Mouse (Mus musculus): ENCODE results near the gene Cyp1a1.

Gene Cyp1a1

GRCm38 (mm10) chr9:57687751-57688150 lies at the start of gene Cyp1a1:
TSS of gene Cyp1a1 (plus strand) at chr9:57687928.
- DNase-seq: no peak

GRCm38 (mm10) chr9:57638651-57639459 lies 48.9 kb upstream of the Cyp1a1 start:
- peak; percentile 58 for DNase-seq

- DNase-seq: no peak
Measured at GRCm38 (mm10) chr9:57639661-57640328, 47.9 kb upstream of the Cyp1a1 start.

- peak; percentile 93 for DNase-seq
Measured at GRCm38 (mm10) chr9:57640384-57640783, 47.3 kb upstream of the Cyp1a1 start.

GRCm38 (mm10) chr9:57641022-57641421 lies 46.7 kb upstream of the Cyp1a1 start:
- DNase-seq: no peak

GRCm38 (mm10) chr9:57641775-57642550 lies 45.8 kb upstream of the Cyp1a1 start:
- DNase-seq: peak; percentile 38

- DNase-seq: peak; percentile 32
Measured at GRCm38 (mm10) chr9:57643169-57643855, 44.4 kb upstream of the Cyp1a1 start.

- DNase-seq: peak; percentile 70
Measured at GRCm38 (mm10) chr9:57643856-57644180, 43.9 kb upstream of the Cyp1a1 start.

GRCm38 (mm10) chr9:57644442-57644943 lies 43.2 kb upstream of the Cyp1a1 start:
- DNase-seq: no peak

GRCm38 (mm10) chr9:57644944-57645893 lies 42.5 kb upstream of the Cyp1a1 start:
- DNase-seq: peak; percentile 95

- DNase-seq: no peak
Measured at GRCm38 (mm10) chr9:57646551-57647103, 41.1 kb upstream of the Cyp1a1 start.

- DNase-seq: peak; percentile 71
Measured at GRCm38 (mm10) chr9:57647286-57648108, 40.2 kb upstream of the Cyp1a1 start.

- no peak for DNase-seq
Measured at GRCm38 (mm10) chr9:57650130-57650785, 37.5 kb upstream of the Cyp1a1 start.

- peak; percentile 80 for DNase-seq
Measured at GRCm38 (mm10) chr9:57650786-57651311, 36.9 kb upstream of the Cyp1a1 start.

GRCm38 (mm10) chr9:57652351-57652750 lies 35.4 kb upstream of the Cyp1a1 start:
- DNase-seq: no peak

GRCm38 (mm10) chr9:57652855-57653254 lies 34.9 kb upstream of the Cyp1a1 start:
- DNase-seq: peak; percentile 57

- no peak for DNase-seq
Measured at GRCm38 (mm10) chr9:57653283-57653682, 34.4 kb upstream of the Cyp1a1 start, which contains the start of gene Csk. TSS of gene Csk (minus strand) at chr9:57653631.

GRCm38 (mm10) chr9:57654966-57655365 lies 32.8 kb upstream of the Cyp1a1 start:
- DNase-seq: no peak

GRCm38 (mm10) chr9:57655749-57656148 lies 32.0 kb upstream of the Cyp1a1 start:
- peak; percentile 97 for DNase-seq
